Mouse (Mus musculus) gastrocnemius, postnatal 36 days (tissue): Measurements from ENCODE around the gene Mtg2. TPM values are rescaled to one million over a fixed set of nuclear protein-coding genes. Genes with fewer than 3 reads are reported as not detected.

Source experiments
- DNase-seq, 2 experiments: peaks; one replicate each; pipeline ENCODE4 v3.0.0; 2022
- intact Hi-C: fragments of 180-260 bp; cut with DNase I; formaldehyde crosslinking; loops from one replicate; pipeline ENCODE4 v1.15.1; 2025
- total RNA-seq, 2 experiments: library from RNA; stranded (reverse); gene quantifications; 2 replicates each; pipeline ENCODE4 v1.2.3; 2021

Gene Mtg2
- total RNA-seq, 2 experiments from 2014 or later = 12.3 to 16.9 TPM

DNA sequence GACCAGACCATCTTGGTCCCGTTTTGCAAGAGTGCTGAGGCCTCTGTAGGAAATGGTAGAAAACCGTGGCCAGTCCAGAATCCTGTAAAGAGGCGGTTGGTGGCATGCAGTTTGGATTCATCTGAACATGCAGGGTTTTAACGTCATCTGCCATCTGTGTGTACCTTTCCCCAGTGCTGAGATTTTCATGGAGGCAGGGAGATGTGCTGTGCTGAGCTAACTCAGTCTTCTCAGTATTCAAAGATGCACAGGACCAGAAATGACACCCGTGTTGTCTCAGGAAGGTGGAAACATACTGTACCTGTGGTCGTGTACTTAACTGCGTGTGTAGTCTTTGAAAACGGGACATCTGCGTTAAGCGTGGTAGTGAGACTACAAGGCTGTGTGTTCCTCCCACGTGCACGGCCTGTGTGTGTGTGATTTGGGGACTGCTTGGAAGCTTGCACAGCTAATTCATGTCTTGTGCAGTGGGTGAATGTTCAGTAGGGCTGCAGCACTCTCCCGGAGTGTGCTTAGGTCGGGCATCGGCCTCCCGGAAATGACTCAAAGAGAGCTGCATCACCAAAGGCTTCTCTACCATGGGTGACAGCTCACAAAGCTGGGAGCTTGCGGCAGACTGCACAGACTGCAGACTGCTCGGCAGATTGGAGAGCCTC, 22.3 kb upstream of the Mtg2 start:
- DNase-seq = no peak
- intact Hi-C loops = no loop called here

DNA sequence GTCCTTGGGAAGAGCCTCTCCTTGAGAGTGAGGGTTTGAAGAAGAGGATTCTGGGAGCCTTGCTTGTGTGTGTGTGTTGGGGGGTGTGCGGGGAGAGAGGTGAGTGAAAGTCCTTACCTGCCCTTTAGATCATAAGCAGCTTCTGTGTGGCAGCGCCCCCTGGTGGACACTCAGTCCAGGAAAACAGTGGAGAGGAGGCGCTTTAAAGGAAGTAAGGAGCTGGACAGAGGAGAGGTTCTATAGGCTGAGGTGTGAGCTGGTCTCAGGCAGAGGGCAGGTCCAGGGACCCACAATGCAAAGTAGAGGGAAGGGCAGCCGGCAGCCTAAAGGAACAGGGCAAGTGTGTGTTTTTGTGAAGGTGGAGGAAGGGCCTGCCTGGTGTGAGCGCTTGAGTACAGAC, 19.4 kb upstream of the Mtg2 start:
- DNase-seq = peak; percentile 66 to 76

DNA sequence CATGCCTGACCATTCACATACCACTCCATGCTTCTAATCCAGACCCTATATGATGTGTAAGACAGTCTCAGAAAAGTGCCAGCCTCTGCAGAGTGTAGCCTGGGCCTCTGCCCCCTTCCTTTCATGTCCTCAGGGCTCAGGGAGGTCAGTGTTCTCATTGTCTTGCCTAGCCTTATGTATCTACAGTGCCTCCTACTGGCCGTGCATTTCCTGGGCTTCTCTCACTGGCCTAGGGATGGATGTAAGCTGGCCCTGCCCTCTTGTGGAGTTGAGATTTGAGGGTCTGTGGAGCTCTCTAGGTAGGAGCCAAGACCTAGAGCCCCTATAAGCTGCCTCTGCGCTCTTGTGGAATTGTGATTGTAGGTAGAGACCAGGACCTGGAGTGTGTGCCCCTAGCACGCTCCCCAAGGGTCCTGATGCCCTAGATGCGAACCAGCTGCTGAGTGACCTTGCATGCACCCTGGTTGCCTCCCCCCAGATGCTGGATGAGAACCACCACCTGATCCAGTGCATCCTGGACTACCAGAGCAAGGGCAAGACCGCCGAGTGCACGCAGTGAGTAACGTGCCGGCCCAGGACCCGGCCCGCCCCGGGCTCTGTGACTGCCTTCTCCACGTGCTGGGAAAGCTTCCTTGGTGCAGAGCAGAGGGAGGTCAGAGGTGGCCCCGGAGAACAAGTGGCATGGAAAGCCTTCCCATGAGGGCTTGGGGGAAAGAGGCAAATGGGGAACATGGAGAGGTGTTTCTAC, 18.2 kb upstream of the Mtg2 start:
- no peak for DNase-seq
- intact Hi-C loops = loop anchor here (2.0 kb wide), 1 partner anchor 135 kb away; no protein-coding TSS in a partner anchor

More for the DNA sequence above, 19.4 kb upstream of the Mtg2 start:
- intact Hi-C loops = no loop called here

GRCm38 (mm10) chr2:180053001-180053400, 17.4 kb upstream of the Mtg2 start:
- intact Hi-C loops = loop anchor here (2.0 kb wide), 1 partner anchor 136 kb away; no protein-coding TSS in a partner anchor
- DNase-seq = peak in 1 of 2 experiments; percentile 15

DNA sequence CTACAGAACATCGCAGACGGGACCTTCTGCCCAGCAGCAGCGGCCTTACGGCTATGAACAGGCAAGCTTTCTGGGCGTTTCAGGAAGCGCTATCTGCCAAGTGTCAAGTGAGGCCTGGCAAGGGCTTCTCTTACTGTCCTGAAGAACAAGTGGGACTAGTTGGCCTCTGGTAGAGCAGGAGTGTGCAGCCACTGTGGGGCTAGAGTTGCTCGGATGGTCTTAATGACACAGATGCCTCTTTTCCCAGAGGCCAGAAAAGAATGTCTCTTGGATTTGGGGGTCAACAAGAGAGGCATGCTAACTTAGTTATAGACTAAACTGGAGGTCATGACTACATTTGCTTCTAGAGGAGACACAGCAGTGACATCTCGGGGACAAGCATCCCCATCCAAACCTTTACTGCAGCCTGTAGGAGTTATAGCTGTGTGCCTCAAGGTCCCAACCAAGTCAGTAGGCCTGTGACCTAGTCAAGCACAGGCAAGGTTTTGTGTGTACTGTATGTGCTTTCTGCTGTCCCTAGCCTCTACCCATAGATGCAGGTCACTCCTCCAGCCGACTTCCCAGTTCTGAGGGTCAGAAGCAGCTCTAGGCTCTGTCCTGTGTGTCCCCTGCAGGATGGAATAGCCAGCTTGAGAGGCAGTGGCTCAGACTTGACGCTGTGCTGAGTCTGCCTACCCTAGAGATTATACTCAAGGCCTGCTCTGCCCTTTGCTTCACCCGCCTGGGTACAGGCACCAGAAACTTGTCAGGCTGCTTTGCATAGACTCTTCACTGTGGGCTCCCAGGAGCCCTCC, 6.9 kb upstream of the Mtg2 start:
- intact Hi-C loops = no loop called here
- no peak for DNase-seq

DNA sequence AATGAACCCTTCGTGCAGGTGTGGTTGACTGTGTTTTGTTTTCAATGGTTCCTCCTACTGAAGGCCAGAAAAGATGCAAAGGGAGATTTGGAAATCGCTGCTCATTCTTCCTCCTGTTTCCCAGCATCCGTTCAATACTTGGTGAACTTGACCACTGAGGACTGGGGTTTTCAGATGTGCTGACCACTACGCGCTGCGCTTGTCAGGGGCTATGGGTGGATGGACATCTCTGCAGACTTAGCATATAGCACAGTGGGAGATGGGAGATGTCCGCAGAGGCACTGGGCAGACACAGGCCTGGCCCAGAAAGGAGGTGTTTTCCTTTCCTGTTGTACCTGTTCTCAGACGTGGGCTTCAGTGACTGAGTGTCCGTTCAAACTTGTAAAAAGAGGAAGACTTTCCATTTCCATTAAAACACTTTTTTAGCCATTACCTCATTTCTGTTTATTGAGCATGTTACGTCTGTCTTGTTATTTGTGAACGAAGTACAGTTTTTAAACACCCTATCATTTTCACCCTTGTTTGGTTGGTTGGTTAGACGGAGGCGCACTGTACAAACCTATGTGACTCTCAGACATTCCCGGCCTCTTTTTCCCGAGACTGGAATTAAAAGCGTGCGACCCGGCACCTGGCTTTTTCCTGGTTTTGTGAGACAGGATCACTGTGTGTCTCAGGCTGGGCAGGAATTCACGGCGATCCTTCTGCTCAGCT, 463 bp upstream of the Mtg2 start:
- intact Hi-C loops = loop anchor here (5.0 kb wide), 1 partner anchor 42 kb away; no protein-coding TSS in a partner anchor
- DNase-seq = no peak

DNA sequence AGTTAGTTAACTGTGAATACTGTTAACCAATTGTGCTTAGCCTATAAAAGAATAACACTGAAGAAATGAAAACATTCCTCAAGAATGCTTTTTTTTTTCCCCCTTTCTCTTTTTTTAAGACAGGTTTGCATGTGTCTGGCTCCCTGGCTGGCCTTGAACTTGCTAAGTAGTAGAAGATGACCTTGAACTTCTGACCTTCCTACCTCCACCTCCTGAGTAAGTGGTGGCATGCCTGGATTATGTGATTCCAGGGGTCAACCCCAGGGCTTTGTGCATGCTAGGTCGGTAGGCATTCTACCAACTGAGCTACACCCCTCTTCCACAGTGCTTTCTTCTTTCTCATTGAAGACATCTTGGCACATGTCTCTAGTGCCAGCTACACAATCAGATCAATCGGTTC, 1.3 kb downstream of the Mtg2 start:
- no peak for DNase-seq
- intact Hi-C loops = loop anchor here (5.0 kb wide), 1 partner anchor 41 kb away; no protein-coding TSS in a partner anchor

DNA sequence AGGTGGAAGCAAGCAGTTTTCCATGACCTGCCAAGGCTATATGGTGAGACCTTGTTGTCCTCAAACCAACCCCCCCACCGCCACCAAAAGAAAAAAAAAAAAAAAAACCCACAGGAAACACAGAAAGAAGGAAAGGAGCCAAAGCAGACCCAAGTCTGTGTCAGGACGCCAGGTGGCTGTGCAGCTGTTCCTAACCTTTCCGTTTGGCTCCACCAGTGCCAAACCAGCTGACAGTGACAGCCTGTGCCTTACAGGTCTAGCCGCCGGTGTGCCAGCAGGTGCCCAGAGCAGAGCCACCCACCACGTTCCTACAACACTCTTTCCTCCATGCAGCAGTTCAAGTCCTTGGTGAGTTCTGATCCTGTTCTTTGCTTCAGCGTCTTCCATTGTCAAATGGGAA, 2.5 kb downstream of the Mtg2 start:
- no peak for DNase-seq
- intact Hi-C loops = loop anchor here (5.0 kb wide), 1 partner anchor 39 kb away; no protein-coding TSS in a partner anchor

DNA sequence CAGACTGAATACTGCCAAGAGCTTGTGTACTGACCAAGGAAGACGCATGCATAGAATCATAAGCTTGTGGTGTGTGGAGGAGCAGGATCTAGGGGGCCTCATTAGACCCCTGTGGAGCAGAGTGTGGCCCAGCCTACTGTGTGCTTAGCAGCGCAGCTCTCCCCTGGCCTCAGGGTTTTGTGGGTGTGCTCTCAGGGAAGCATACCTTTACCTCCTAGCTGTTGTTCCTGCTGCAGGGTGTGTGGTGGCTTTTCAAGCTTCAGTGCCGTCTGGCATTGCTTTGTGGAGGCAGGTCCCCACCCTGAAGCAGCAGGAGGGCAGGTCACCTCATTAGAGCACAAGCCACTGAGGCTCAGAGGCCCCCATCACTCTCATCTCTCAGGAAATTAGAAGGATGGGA, 7.2 kb downstream of the Mtg2 start:
- intact Hi-C loops = no loop called here
- no peak for DNase-seq

DNA sequence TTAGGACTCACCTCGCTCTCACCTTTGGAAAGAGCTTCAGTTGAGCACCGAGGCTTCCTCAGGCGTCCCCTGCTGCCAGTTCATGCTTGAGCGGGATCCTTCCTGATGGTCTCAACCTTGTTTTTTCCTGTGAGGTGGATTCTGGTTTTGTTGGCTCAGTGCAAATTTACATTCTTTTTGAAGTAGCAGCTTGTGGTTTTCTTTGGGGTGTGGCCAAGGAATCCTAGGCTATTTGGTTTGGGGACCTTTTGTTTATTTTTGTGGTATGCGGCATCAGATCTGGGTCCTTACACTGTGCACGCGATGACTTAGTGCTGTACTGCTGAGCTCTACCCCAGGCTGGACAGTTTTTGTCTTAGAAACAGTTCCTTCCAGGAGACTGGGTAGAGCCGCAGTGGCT, 10.3 kb downstream of the Mtg2 start:
- no peak for DNase-seq
- intact Hi-C loops = no loop called here

- DNase-seq = no peak
- intact Hi-C loops = no loop called here
These were observed 12.7 kb downstream of the Mtg2 start for GRCm38 (mm10) chr2:180083063-180083462.

- intact Hi-C loops = no loop called here
These were observed 14.2 kb downstream of the Mtg2 start for GRCm38 (mm10) chr2:180084565-180084964.

DNA sequence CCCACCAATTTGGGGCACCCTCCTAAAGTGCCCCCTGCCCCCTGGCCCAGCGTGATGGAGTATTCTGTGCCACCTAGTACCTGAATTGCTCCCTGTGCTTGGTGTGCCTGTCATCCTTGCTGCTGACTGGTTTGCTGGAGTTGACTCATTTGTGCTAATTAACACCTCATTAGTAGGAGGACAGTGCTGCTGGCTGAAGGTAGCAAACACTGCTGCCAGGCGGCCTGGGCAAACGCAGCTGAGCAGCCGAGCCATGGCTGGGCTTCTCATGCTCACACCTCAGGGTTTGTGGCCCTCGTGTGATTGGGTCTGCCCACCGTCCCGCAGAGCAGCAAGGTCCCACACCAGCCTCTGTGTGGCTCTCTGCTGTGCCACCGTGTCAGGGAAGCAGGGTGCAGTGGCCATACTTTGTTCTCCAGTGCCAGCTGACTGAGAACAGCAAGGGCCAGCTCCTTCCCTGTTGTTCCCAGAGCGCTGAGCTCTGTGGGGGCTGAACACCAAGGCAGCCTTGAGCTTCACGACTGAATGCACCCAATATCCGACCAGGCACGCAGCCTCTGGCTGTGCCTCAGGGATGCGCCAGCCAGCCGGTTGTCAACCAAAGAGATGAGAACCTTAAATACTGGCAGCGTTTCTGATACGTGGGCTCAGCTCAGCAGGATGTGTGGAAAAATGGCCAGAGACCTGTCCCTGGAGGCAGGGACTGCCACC, 15.7 kb downstream of the Mtg2 start:
- intact Hi-C loops = loop anchor here (5.0 kb wide), 1 partner anchor 56 kb away; no protein-coding TSS in a partner anchor
- DNase-seq = no peak

More at GRCm38 (mm10) chr2:180084565-180084964, 14.2 kb downstream of the Mtg2 start:
- no peak for DNase-seq

DNA sequence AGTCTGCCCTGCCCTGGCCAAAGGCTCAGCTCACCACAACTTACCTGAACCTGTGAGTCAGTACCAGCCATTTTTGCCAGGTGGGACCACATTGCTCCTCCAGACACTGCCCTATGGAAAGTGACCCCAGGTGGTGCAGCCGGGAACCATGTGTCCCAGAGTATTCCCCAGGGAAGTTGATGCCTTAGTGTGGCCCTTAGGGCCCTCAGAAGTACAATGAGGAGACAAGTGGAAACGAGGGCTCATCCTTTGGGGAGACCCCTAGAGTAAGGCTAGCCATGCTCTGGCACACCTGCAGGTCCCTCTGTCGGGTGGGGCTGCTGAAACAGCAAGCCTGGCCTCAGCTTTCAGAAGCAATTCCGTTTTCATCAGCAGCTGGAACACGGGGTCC, 16.2 kb downstream of the Mtg2 start:
- intact Hi-C loops = loop anchor here (5.0 kb wide), 1 partner anchor 56 kb away; no protein-coding TSS in a partner anchor
- no peak for DNase-seq

GRCm38 (mm10) chr2:180087472-180087871, 17.1 kb downstream of the Mtg2 start:
- intact Hi-C loops = loop anchor here (5.0 kb wide), 1 partner anchor 55 kb away; no protein-coding TSS in a partner anchor
- no peak for DNase-seq

DNA sequence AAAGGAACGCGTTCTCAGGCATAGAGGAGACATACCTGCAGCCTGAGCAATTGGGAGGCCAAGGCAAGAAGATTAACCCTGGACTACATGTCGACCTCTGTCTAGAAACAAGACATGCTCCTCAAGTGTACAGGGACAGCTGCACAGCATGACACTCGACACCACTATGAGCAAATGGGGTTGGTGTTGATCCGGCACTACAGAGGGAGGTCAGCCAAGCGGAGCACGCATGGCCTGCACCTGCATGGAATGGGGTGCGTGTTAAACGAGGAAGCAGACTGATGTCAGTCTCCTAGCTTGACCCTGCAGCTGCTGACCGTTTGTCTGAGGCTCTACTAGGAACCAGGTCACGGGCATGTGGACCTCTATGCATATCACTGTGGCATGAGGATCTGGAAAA, 19.9 kb downstream of the Mtg2 start:
- intact Hi-C loops = no loop called here
- no peak for DNase-seq

GRCm38 (mm10) chr2:180095711-180096110, 25.3 kb downstream of the Mtg2 start:
- intact Hi-C loops = no loop called here

GRCm38 (mm10) chr2:180097585-180097984, 27.2 kb downstream of the Mtg2 start:
- intact Hi-C loops = no loop called here
- DNase-seq = peak in 1 of 2 experiments; percentile 8

More at GRCm38 (mm10) chr2:180095711-180096110, 25.3 kb downstream of the Mtg2 start:
- no peak for DNase-seq

GRCm38 (mm10) chr2:180098167-180098566, 27.8 kb downstream of the Mtg2 start:
- intact Hi-C loops = no loop called here
- peak in 1 of 2 experiments; percentile 9 for DNase-seq
